Mouse (Mus musculus) adrenal gland, postnatal 10 days (tissue): ENCODE data around the gene Cd19. TPM values are rescaled to one million over a fixed set of nuclear protein-coding genes. Genes with fewer than 3 reads are reported as not detected.
A peak's percentile ranks its signal among the peaks of the same experiment; 100 is the strongest.

Experiments used
- DNase-seq: peaks from one replicate; pipeline ENCODE4 v3.0.0; 2021; ENCODE audit warnings: mixed read lengths
- long read RNA-seq, 2 experiments: library from polyadenylated mRNA; stranded (forward); transcript quantifications; one replicate each; pipeline ENCODE4 v2.0.0; 2021
- total RNA-seq, 2 experiments: library from RNA; stranded (reverse); gene quantifications; 2 replicates each; pipeline ENCODE4 v1.2.3; 2021

The Cd19 gene
- total RNA-seq: 1 to 10 TPM; 4.0 to 4.9 TPM
- long read RNA-seq, experiment 1, partial matches to known transcripts: 3 of 6 reads
- long read RNA-seq, experiment 1, other reads (novel, unspliced or antisense): 1 of 6 reads
- long read RNA-seq, experiment 2, partial matches to known transcripts: 3 of 7 reads
- long read RNA-seq, experiment 2, other reads (novel, unspliced or antisense): 2 of 7 reads

- no peak for DNase-seq
These were observed at the start of gene Cd19 for GRCm38 (mm10) chr7:126414725-126415124. TSS of gene Cd19 (minus strand) at chr7:126414889.

- DNase-seq: no peak
These were observed 49.4 kb upstream of the Cd19 start for GRCm38 (mm10) chr7:126464121-126464520.

DNA sequence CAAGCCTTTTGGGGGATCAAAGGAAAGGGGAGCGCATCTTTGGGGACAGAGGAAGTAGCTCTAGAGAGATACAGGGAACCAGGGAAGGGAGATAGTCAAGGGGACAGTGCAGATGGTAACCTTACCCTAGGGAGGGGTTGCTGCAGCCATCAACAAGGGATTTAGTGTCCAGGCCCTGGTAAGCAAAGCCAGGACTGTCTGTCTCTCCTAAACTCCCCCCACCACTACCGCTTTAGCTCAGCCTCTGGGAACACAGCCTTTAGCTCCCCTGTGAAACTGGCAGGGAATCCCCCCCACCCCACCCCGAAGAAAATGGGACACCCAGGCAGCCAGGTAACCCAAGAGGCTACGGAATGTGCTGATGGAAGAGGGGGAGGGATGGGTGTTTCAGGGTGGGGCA lies 48.9 kb upstream of the Cd19 start:
- no peak for DNase-seq

- DNase-seq: no peak
These were observed 48.3 kb upstream of the Cd19 start, which contains the start of gene Atp2a1 for GRCm38 (mm10) chr7:126463004-126463403. TSS of gene Atp2a1 (minus strand) at chr7:126463108.

DNA sequence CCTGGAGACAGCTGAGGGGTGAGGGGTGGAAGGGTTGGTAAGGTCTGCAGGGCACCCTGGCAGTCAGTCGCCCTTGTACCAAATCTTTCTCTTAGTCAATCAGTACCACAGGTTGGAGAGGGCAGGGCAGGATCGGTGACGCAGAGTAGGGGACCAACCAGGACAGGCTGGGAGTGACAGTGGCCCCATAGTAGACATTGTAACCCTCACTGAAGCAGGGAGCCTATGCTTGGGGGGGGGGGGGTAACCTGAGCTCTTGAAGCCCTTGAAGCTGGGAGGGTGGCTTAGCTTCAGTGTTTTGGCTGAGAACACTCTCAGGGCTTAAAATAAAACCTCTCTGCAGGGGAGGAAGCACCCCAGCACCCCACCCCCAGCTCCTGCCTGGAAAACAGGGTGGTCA lies 46.9 kb upstream of the Cd19 start:
- DNase-seq: no peak

DNA sequence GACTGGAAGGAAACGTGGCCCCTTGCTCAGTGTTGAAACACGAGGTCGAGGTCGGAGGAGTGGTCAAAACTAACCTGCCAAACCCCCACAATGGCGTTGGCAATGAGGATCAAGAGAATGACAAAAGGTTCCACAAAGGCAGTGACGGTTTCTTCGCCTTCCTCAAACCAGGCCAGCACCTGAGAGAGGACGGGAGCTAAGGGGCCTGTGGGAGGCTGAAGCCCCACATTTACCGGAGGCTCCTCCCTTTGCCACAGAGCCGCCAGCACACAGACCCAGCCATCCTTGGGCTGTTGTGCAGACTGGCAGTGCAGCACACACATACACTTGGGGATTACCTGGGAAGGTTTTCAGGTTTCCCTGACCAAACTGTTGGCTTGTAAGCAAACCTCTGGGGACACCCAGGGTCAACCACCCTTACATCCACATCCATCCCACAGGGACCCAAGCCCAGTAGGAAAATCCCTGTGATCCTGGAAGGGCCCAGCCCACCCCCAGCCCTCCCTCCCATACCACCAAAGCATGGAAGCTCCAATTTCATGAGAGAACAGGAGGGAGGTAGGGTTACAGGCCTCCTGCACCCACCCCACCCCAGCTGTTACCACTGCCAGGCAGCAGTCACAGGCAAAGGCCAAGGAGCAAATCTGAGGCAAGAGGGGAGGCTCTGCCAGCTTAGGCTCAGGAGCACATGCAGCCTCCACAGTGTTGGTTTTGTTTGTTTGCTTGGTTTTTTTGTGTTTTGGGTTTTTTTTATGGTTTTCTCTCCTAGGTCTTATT lies 46.1 kb upstream of the Cd19 start:
- DNase-seq: no peak

- no peak for DNase-seq
These were observed 44.3 kb upstream of the Cd19 start for GRCm38 (mm10) chr7:126458844-126459618.

- DNase-seq: no peak
These were observed 43.5 kb upstream of the Cd19 start for GRCm38 (mm10) chr7:126458225-126458624.

DNA sequence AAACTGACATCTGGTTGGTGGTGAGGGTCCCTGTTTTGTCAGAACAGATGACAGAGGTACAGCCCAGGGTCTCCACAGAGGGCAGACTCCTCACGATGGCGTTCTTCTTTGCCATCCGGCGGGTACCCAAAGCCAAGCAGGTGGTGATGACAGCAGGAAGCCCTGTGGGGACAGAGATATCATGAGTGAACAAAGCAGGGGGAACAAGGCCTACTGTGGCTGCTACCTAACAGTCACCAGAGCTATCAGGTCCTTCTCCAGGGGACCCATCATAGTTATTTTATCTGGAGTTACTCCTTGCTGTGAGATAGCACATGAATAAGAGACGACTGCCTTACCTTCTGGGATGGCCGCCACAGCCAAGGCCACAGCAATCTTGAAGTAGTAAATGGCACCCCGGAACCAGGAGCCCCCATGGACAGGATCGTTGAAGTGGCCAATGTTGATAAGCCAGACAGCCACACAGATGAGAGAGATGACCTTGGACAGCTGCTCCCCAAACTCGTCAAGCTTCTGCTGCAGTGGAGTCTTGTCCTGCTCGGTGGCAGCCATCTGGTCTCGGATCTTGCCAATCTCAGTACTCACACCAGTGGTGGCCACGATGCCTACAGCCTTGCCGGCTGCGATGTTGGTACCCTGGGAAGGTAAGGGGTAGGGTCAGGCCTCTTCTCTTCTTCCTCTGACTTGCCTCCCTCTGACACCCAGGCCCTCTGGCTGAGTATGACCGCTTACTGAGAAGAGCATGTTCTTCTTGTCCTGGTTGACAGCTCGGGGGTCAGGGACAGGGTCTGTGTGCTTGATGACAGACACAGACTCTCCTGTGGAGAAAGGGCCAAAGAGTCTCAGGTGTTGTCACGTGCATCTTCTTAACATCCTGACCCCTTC lies 41.9 kb upstream of the Cd19 start:
- no peak for DNase-seq

DNA sequence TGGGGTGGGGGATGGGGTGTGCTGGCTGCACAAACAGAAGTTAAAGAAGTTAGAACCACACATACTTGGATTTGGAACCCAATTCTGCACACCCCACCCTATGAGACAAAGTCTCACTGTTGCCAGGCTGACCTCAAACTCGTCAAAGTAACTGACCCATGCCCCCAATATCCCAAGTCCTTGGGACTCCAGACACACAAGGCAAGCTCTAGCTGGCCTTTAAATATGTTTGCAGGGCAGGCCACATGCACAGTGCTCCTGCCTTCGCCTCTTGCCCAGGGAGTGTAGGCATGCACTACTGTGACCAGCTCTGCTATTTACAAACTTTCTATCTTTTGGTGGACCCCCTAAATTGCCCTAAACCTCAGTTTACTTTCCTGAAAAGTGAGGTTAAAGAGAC lies 40.6 kb upstream of the Cd19 start:
- no peak for DNase-seq

- no peak for DNase-seq
These were observed 39.2 kb upstream of the Cd19 start for GRCm38 (mm10) chr7:126453861-126454260.

DNA sequence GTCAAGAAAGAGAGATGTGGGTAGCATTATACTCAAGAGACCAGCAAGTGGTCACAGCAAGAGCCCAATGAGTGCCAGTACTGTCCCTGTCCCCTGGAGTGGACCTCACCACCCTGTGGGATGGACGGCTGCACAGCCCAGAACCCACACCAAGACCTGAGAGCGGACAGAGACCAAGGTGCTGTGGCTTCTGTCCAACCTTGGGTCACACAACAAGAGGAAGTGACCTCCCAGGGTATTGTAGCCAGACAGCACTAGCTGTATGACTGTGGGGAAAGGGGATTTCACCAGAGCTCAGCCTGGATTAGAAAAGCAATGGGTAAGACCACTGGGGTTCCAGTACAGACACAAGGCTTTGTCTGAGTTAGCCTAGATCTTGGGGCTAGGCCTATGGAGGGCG lies 37.6 kb upstream of the Cd19 start:
- no peak for DNase-seq

GRCm38 (mm10) chr7:126450641-126451040 lies 36.0 kb upstream of the Cd19 start:
- no peak for DNase-seq

DNA sequence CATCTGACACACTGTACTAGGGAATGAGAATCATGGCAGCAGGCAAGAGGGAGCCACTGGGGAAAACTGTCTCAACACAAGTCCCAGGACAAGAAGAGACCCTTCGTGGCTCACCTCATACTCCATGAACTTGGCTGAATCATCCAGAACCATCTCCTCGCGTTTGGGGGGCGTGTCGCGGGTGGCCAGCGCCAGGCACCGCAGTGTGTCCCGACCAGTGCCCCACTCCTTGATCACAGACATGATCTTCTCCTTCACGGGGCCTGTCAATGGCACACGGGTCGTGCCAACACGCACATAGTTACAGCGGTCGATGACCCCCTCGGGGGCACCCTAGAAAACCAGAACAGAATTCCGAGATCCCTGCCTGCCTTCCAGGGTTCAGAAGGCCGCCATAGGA lies 35.3 kb upstream of the Cd19 start:
- no peak for DNase-seq

DNA sequence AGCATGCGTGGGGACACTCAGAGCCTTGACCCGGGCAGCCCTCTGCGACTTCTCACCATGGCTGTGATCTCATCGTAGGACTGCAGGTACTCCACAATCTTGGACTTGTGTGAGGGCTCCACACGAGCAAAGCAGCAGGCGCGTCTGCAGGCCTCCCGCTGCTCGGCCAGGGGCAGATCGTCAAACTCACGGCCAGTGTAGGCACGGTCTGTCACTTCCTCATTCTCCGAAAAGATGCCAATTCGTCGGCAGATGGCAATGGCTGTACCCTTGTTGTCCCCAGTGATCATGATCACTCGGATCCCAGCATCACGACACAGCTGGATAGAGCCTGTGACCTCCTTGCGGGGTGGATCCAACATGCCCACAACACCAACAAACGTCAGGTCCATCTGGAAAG lies 33.8 kb upstream of the Cd19 start:
- DNase-seq: no peak

DNA sequence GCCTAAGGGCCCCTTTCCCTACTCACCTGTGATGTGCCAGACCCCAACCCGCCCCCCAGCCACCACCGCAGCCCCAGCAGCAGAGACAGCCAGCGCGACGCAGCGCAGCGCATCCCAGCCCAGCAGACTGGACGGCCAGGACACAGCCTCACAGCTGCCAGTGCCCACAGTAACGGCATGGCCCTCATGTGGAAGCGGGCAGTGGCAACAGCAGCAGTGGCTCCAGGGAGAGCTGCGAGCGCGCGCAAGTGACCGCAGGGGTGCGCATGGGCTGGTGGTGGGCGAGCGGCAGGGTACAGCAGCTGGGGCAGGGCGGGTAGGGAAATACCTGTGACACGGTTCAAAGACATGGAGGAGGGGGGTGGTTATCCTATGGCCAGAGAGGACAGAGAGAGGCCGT lies 31.5 kb upstream of the Cd19 start:
- no peak for DNase-seq

GRCm38 (mm10) chr7:126445104-126445815 lies 30.6 kb upstream of the Cd19 start:
- no peak for DNase-seq

DNA sequence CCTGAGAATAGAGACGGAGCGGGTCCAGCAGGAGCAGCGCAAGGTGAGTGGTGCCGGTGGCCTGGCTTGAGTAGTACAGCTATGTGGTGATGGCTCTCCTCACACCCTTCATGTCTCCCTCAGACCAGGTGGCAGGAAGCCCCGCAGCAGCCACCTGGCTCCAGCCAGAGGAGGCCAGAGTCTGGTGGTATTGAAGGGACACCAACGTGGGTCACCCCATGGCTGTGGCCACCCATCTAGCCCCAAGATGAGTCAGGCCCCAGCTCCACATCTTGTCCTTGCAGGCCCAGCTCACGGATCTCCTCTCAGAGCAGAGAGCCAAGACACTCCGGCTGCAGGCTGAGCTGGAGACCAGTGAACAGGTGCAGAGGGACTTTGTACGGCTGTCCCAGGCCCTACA lies 29.8 kb upstream of the Cd19 start:
- no peak for DNase-seq

GRCm38 (mm10) chr7:126443997-126444396 lies 29.3 kb upstream of the Cd19 start:
- DNase-seq: no peak

DNA sequence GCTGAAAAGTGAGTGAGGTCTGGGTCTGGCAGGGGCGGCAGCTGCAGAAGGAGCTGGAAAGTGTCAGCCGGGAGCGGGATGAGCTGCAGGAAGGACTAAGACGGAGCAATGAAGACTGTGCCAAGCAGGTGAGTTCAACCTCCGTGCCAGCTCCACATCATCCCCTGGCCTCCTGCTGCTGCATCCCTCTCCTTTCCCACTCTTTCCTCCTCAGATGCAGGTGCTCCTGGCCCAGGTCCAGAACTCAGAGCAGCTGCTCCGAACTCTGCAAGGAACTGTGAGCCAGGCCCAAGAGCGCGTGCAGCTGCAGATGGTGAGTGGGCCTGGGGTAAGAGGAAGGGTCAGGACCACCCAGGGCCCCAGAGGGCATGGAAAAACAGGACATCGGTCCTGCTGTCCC lies 25.4 kb upstream of the Cd19 start:
- DNase-seq: no peak

DNA sequence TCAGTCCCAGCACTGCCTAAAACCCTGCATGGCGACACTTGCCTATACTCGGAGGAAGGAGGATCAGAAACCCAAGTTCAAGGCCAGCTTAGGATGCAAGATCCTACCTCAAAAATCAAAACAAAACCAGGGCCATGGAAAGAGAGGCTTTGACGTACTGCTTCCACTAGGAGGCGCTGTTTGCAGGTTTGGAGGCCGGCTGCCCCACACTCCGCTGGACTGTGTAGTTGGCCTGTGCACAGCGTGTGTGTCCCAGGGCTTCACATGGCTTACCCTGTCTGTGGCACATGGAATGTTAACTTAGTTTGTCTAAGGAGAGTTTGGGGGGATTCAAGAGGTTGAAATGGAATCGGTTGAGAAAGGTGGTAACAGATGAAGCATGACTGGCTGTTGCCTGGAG lies 22.2 kb upstream of the Cd19 start:
- peak; percentile 81 for DNase-seq

GRCm38 (mm10) chr7:126435801-126436200 lies 21.1 kb upstream of the Cd19 start:
- no peak for DNase-seq
